Mouse (Mus musculus) neural tube, embryonic 12.5 days (tissue): ENCODE results near the gene Tmtc1. TPM values are rescaled to one million over a fixed set of nuclear protein-coding genes. Genes with fewer than 3 reads are reported as not detected.
A peak's percentile ranks its signal among the peaks of the same experiment; 100 is the strongest.

Experiments used
- ATAC-seq: fragments of 200-750 bp; cut with Nextera tagmentation; 2 replicates; pipeline ENCODE4 v1.8.0; 2017; ENCODE audit warnings: low read depth, mild to moderate bottlenecking, moderate TSS enrichment, moderate library complexity; ENCODE audit not compliant: low FRiP score
- H3K27ac ChIP-seq: fragments of 300-500 bp; sonication (generic); 2 replicates; pipeline ENCODE4 v1.5.1; 2016
- H3K27me3 ChIP-seq: fragments of 300-500 bp; sonication (generic); replicated peaks from 2 replicates; pipeline ENCODE4 v1.6.1; 2016; ENCODE audit warnings: mild to moderate bottlenecking
- H3K36me3 ChIP-seq: fragments of 300-500 bp; sonication (generic); 2 replicates; pipeline ENCODE4 v1.6.1; 2016; ENCODE audit warnings: mild to moderate bottlenecking
- H3K4me1 ChIP-seq: fragments of 300-500 bp; sonication (generic); 2 replicates; pipeline ENCODE4 v1.6.1; 2016
- H3K4me2 ChIP-seq: fragments of 300-500 bp; sonication (generic); replicated peaks from 2 replicates; pipeline ENCODE4 v1.6.1; 2016; ENCODE audit warnings: mild to moderate bottlenecking
- H3K4me3 ChIP-seq: fragments of 300-500 bp; sonication (generic); 2 replicates; pipeline ENCODE4 v1.5.1; 2016
- H3K9ac ChIP-seq: fragments of 300-500 bp; sonication (generic); 2 replicates; pipeline ENCODE4 v1.6.1; 2016; ENCODE audit warnings: mild to moderate bottlenecking
- H3K9me3 ChIP-seq: fragments of 300-500 bp; sonication (generic); 2 replicates; pipeline ENCODE4 v1.6.1; 2016; ENCODE audit warnings: mild to moderate bottlenecking
- WGBS: fragments of 180-500 bp; shearing (Covaris S2); methylation state at CpG from one replicate; pipeline ENCODE4 v1.1.7; 2016; 5-methylcytosine and 5-hydroxymethylcytosine counted together
- polyA plus RNA-seq: library from polyadenylated mRNA; unstranded; fragments of >200 nt; fragmentation: Nextera tagmentation; extraction: Ambion mirVana; gene quantifications from 2 replicates; pipeline ENCODE4 v1.2.1, GENCODE M21; 2016

The Tmtc1 gene
- polyA plus RNA-seq, 1 experiment from 2014 or later = 2.3 TPM

DNA sequence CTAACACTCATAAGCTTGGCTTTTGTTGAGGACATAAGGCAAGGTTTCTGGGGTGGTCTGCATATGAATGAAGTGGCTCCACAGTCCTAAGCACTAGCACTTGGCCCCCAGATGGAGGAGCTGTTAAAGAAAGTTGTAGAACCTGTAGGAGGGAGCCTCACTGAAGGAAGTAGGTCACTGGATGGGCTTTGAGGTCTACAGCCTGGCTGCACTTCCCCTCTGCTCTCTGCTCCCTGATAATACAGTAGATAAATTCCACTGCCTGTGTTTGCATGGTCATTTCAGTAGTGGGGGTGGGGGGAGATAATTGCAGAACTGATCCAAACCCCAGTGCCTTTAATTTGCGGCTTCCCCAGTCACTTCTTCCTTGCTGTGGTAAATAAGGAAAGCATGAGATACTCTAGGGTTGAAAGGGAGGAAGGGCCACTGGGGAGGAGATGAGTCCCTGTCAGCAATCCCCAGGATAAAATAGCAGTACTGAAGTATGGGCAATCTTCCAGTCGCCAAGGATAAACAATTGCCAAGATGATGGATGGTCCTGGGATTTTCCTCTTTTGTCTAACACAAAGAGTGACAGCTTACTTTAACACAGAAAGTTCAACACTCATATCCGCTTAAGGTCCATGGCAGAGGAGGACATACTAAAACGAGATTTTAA, 160.8 kb downstream of the Tmtc1 start:
- H3K9ac ChIP-seq = no peak overlapping the region

DNA sequence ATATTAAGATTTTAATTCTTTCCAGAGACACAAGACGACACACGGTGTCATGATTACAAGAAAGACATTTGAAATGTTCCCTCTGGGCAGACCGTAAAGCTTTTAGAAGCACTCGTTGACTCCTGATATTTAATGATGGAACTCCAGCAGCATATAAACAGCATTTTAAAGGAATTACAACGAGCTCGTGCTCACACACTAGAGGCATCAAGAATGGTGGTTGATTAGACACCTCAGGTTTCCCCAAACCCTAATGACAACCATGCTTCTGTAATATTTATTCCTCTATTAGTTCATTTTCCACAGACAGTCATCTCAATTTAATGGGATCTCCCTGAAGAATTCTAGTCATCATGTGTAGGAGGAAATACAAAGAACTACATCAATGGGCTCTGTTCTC, 164.9 kb downstream of the Tmtc1 start:
- Histone ChIP-seq H3K9ac (no peak overlapping the region), H3K4me1 (no peaks in the 10 kb centered on the region), H3K36me3 (no peaks in the 10 kb centered on the region), H3K4me3 (no peak overlapping the region), H3K27ac (no peak overlapping the region), H3K9me3 (no peaks in the 10 kb centered on the region), H3K4me2 (no peak overlapping the region), H3K27me3 (no peaks in the 10 kb centered on the region)
- WGBS = 70% methylated on average over 6 of the region's 6 CpGs
- no peak for ATAC-seq

More for the DNA sequence above, 160.8 kb downstream of the Tmtc1 start:
- Histone ChIP-seq H3K36me3 (no peaks in the 10 kb centered on the region), H3K4me1 (no peaks in the 10 kb centered on the region), H3K4me3 (no peak overlapping the region), H3K4me2 (no peak overlapping the region), H3K27ac (no peak overlapping the region), H3K9me3 (no peaks in the 10 kb centered on the region), H3K27me3 (no peaks in the 10 kb centered on the region)
- no peak for ATAC-seq
- WGBS = 76% methylated on average over 4 of the region's 4 CpGs

DNA sequence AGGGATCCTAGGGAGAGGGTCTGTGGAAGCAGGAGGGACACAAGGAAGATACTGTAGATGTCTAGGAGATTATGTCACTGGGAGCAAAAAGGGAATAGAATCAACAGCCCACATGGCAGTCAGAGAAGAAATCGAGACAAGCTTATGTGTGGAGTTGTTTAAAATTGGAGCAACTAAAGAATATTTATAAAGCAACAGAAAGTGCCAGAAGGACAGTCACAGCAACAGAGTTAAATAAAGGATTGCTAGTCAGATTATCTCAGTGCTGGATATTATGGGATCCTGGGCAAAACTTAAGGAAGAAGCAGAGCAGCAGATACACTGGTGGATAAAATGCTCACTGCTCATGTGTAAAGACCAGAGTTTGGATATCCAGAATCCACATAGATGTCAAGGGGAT, 167.8 kb downstream of the Tmtc1 start:
- H3K4me3 ChIP-seq = no peak overlapping the region
- 91% methylated on average over 1 of the region's 1 CpGs for WGBS
- H3K27me3 ChIP-seq = no peaks in the 10 kb centered on the region
- ATAC-seq = no peak
- no peaks in the 10 kb centered on the region for H3K36me3 ChIP-seq
- H3K4me1 ChIP-seq = no peaks in the 10 kb centered on the region
- H3K9me3 ChIP-seq = no peaks in the 10 kb centered on the region
- no peak overlapping the region for H3K27ac ChIP-seq
- no peak overlapping the region for H3K4me2 ChIP-seq
- H3K9ac ChIP-seq = no peak overlapping the region

DNA sequence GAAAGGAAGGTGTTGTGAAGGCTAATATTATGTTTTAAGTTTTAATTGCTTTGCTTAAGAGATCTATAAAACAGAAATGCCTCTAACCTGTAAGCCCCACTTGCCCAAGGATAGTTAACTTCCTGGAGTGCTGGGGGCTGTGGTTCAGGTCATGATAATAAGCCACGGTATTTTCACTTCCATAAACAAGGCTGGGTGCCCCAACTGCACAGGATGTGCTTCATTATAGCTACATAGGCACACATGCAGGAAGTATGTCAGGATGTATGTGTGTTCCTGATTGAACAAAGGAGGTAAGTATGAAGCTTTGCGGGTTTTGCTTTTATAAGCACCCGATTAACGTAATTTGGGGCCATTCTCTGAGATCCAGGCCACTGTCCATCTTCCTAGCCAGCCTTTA, 169.1 kb downstream of the Tmtc1 start:
- ATAC-seq = no peak
- H3K4me1 ChIP-seq = no peaks in the 10 kb centered on the region
- WGBS = 89% methylated on average over 4 of the region's 4 CpGs
- no peaks in the 10 kb centered on the region for H3K36me3 ChIP-seq
- H3K27ac ChIP-seq = no peak overlapping the region
- no peak overlapping the region for H3K4me2 ChIP-seq
- no peaks in the 10 kb centered on the region for H3K27me3 ChIP-seq
- no peak overlapping the region for H3K9ac ChIP-seq
- H3K4me3 ChIP-seq = no peak overlapping the region
- no peaks in the 10 kb centered on the region for H3K9me3 ChIP-seq

DNA sequence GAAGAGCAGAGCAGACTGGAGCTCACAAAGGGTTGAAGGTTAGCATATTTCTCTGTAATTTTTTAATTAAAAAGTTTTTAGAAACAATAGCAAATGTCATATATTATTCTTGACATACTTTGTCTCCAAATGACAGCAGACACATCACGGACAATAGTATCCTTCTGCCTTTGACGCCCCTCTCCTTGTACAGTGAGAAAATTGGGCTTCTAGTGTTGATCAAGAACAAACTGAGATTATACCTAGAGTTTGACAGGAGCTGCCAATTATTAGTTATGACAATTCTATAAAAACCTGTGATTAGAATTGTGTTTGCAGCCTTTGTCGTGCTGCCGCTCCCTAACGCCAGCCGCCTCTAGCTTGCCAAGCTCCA, 183.5 kb downstream of the Tmtc1 start:
- H3K9ac ChIP-seq = no peak overlapping the region
- ATAC-seq = no peak
- H3K27me3 ChIP-seq = no peaks in the 10 kb centered on the region
- 91% methylated on average over 6 of the region's 6 CpGs for WGBS
- no peaks in the 10 kb centered on the region for H3K9me3 ChIP-seq
- H3K4me1 ChIP-seq = peaks cover 3% of the 10 kb centered on the region; the same call in 1 of the 2 replicates
- no peaks in the 10 kb centered on the region for H3K36me3 ChIP-seq
- H3K4me3 ChIP-seq = no peak overlapping the region
- H3K27ac ChIP-seq = no peak overlapping the region
- H3K4me2 ChIP-seq = no peak overlapping the region

- Histone ChIP-seq H3K4me3 (no peak overlapping the region), H3K27me3 (no peaks in the 10 kb centered on the region), H3K4me1 (peaks cover 3% of the 10 kb centered on the region; the same call in 1 of the 2 replicates), H3K27ac (no peak overlapping the region), H3K4me2 (no peak overlapping the region), H3K9ac (no peak overlapping the region), H3K9me3 (no peaks in the 10 kb centered on the region), H3K36me3 (no peaks in the 10 kb centered on the region)
- peak; percentile 63; the same call in 1 of the 2 replicates for ATAC-seq
- WGBS = 54% methylated on average over 4 of the region's 4 CpGs
Measured at GRCm38 (mm10) chr6:148259979-148260728, 184.0 kb downstream of the Tmtc1 start.

GRCm38 (mm10) chr6:148259074-148259473, 185.1 kb downstream of the Tmtc1 start:
- H3K9me3 ChIP-seq = no peaks in the 10 kb centered on the region
- H3K27ac ChIP-seq = no peak overlapping the region
- ATAC-seq = no peak
- no peaks in the 10 kb centered on the region for H3K27me3 ChIP-seq
- WGBS = 79% methylated on average over 8 of the region's 8 CpGs
- no peak overlapping the region for H3K9ac ChIP-seq
- H3K4me1 ChIP-seq = peaks cover 3% of the 10 kb centered on the region; the same call in 1 of the 2 replicates
- no peak overlapping the region for H3K4me3 ChIP-seq
- H3K4me2 ChIP-seq = no peak overlapping the region
- H3K36me3 ChIP-seq = no peaks in the 10 kb centered on the region

GRCm38 (mm10) chr6:148257805-148258204, 186.4 kb downstream of the Tmtc1 start:
- H3K36me3 ChIP-seq = no peaks in the 10 kb centered on the region
- no peak overlapping the region for H3K4me3 ChIP-seq
- no peaks in the 10 kb centered on the region for H3K27me3 ChIP-seq
- no peak overlapping the region for H3K9ac ChIP-seq
- no peak for ATAC-seq
- 93% methylated on average over 2 of the region's 2 CpGs for WGBS
- H3K27ac ChIP-seq = no peak overlapping the region
- no peaks in the 10 kb centered on the region for H3K9me3 ChIP-seq
- no peak overlapping the region for H3K4me2 ChIP-seq
- H3K4me1 ChIP-seq = peaks cover 3% of the 10 kb centered on the region; the same call in 1 of the 2 replicates

DNA sequence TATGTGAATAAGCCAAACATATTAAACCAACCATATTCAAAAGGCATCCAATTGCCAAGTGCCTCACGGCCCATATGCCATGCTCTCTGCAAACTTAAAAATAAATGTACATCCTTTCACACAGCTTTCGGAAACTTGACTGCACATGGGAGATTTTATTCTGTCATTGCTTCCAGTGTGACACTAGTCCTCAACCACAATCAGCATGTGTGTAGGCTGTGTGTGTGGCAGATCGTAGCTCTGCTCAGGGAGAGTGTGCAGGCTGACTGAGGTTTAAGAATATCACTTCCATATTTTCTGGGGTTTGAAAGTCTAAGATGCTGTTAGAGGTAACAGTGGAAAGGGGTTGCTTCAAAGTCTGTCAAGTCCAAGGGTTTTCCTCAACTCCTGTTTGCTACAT, 188.1 kb downstream of the Tmtc1 start:
- Histone ChIP-seq H3K27me3 (no peaks in the 10 kb centered on the region), H3K4me3 (no peak overlapping the region), H3K9me3 (no peaks in the 10 kb centered on the region), H3K4me2 (no peak overlapping the region), H3K9ac (no peak overlapping the region), H3K4me1 (peaks cover 3% of the 10 kb centered on the region; the same call in 1 of the 2 replicates), H3K36me3 (no peaks in the 10 kb centered on the region), H3K27ac (no peak overlapping the region)
- no peak for ATAC-seq
- WGBS = 87% methylated on average over 3 of the region's 3 CpGs

GRCm38 (mm10) chr6:148255395-148256053, 188.7 kb downstream of the Tmtc1 start:
- H3K9ac ChIP-seq = no peak overlapping the region
- whole genome bisulfite sequencing = 34% methylated on average over 1 of the region's 1 CpGs
- H3K4me2 ChIP-seq = no peak overlapping the region
- H3K27me3 ChIP-seq = no peaks in the 10 kb centered on the region
- ATAC-seq = no peak
- H3K36me3 ChIP-seq = no peaks in the 10 kb centered on the region
- H3K4me1 ChIP-seq = peaks cover 3% of the 10 kb centered on the region; the same call in 1 of the 2 replicates
- H3K27ac ChIP-seq = no peak overlapping the region
- no peaks in the 10 kb centered on the region for H3K9me3 ChIP-seq
- H3K4me3 ChIP-seq = no peak overlapping the region

DNA sequence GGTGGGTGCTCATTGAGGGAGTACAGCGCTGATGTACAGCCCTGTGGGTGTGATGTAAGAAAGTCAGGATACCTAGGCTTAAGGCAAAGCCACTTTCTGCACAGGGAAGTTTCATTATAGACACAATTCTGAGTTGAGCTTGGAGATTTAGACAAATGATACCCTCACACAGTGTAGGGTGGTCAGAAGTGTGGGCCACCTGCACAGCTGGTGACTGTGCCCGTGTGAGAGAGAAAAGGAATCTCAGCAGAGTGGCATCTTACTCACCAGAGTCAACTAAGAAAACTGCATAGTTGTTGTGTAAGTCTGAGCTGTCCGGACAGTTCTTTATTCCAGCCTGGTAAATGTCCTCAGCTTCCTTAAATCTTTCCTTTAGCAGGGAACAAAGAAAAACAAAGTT, 195.0 kb downstream of the Tmtc1 start:
- Histone ChIP-seq H3K27me3 (no peaks in the 10 kb centered on the region), H3K36me3 (no peaks in the 10 kb centered on the region), H3K9me3 (no peaks in the 10 kb centered on the region), H3K4me3 (no peak overlapping the region), H3K27ac (no peak overlapping the region), H3K4me1 (no peaks in the 10 kb centered on the region), H3K9ac (no peak overlapping the region), H3K4me2 (no peak overlapping the region)
- 80% methylated on average over 3 of the region's 3 CpGs for WGBS
- no peak for ATAC-seq

DNA sequence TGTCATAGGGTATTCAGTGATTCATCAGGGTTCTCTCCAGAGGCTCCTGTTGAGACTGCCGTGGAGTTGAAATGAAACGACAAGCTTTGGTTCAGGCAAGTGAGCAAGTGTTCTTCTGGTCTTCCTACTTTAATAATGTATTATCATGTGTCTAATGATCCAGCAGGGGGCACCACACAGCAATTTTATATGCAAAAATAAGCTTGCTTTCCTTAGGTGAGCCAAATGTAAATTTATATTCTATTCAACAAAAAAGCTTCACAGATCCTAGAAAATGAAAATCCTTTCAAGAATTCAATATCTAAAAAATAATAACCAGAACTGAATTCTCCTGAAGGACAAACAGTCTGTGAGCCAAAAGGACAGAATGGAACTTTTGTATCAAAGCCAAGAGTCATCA, 195.6 kb downstream of the Tmtc1 start:
- 58% methylated on average over 2 of the region's 2 CpGs for WGBS
- ATAC-seq = no peak
- Histone ChIP-seq H3K9me3 (no peaks in the 10 kb centered on the region), H3K4me1 (no peaks in the 10 kb centered on the region), H3K4me3 (no peak overlapping the region), H3K9ac (no peak overlapping the region), H3K27me3 (no peaks in the 10 kb centered on the region), H3K27ac (no peak overlapping the region), H3K4me2 (no peak overlapping the region), H3K36me3 (no peaks in the 10 kb centered on the region)
